Mouse (Mus musculus) liver, adult 2 months (tissue): Measurements from ENCODE around the gene Gcgr.

ENCODE experiments used
- CTCF ChIP-seq: fragments of 200-500 bp; IDR thresholded peaks from 2 replicates; pipeline ENCODE4 v1.5.1; 2011; ENCODE audit warnings: low read depth, low read length, control low read depth
- POLR2A ChIP-seq: fragments of 200-500 bp; IDR thresholded peaks from 2 replicates; pipeline ENCODE4 v1.6.1; 2011; ENCODE audit warnings: low read length, control low read depth; ENCODE audit not compliant: insufficient read depth; ENCODE audit errors: extremely low read depth

GRCm38 (mm10) chr11:120571754-120572416, 41.4 kb downstream of the Gcgr start:
- TF ChIP-seq CTCF, result no peak
- no peak for TF ChIP-seq POLR2A
